Mouse (Mus musculus): ENCODE data around the gene Endov. TPM values are rescaled to one million over a fixed set of nuclear protein-coding genes. Genes with fewer than 3 reads are reported as not detected.
A peak's percentile ranks its signal among the peaks of the same experiment; 100 is the strongest.

Gene Endov
- total RNA-seq, 4 experiments from 2014 or later = 7.2 to 13.2 (median 7.9) TPM

- no peak for DNase-seq (ENCODE audit: low spot score)
These were observed 54.8 kb downstream of the Endov start for GRCm38 (mm10) chr11:119545741-119546495.

DNA sequence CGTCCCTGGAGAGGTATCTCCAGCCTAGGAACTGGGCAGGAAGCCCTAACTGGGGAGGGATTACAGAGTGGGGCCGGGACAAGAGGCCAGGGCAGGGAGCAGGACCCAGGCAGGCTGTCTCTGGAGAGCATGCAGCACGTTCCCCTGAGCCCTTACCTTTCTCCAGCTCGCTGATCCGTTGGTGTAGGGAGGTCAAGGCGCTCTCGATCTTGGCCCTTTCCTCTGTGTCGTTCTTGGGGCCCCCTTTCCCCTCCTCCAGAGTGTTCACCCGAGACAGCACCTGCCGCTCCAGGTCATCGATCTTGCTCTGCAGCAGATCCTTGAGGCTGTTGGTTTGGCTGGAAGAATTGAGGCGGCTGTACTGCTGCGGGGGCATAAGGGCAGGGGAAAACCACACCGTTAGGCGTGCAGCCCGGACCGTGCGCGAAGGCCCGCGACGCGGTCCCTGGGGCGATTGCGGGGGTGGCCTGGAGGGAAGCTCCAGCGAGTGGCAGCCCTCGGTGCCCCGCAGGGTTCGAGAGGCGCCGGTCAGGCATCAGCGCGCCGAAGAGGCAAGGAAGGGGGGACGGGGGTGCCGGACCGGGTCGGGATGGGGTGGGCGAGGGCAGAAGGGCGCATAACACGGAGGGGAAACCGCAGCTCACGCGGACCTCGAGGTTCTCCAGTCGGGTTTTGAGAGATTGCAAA is 55.5 kb downstream of the Endov start:
- peak; percentile 34 for DNase-seq (ENCODE audit: low spot score)

- no peak for DNase-seq (ENCODE audit: low spot score)
These were observed 56.2 kb downstream of the Endov start, which contains the start of gene Nptx1 for GRCm38 (mm10) chr11:119547183-119547921. TSS of gene Nptx1 (minus strand) at chr11:119547753.

DNA sequence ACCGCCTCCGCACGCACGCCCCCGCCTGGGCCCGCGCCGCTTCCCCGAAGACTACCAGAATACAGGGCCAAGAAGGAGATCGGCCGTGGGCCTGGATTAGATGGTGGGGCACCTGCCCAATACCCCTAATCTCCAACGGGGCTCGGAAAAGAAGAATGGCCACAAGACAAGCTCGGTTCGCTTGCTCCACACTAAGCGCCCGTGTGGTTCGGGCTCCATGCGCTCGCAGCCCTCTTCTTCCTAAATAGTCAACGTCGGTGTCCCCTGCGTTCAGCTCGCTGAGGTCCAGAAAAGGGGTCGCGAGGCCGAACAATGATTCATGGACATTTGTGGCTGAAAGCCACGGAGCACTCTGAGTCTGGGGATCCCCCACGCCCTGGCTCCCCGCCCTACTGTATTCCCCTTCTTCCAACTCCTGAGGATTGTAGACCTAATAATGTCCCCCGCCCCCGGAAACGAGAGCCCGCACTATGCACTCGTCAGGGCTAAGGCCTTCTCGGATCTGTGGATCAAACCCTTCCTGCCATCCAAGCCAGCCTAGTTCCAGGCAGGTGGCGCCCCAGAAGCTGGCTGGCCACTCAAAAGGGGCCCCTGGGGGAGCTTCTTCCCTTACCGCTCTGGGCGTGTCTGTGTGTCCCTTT is 56.9 kb downstream of the Endov start:
- DNase-seq (ENCODE audit: low spot score) = no peak

- no peak for DNase-seq (ENCODE audit: low spot score)
These were observed 57.7 kb downstream of the Endov start for GRCm38 (mm10) chr11:119548741-119549370.

DNA sequence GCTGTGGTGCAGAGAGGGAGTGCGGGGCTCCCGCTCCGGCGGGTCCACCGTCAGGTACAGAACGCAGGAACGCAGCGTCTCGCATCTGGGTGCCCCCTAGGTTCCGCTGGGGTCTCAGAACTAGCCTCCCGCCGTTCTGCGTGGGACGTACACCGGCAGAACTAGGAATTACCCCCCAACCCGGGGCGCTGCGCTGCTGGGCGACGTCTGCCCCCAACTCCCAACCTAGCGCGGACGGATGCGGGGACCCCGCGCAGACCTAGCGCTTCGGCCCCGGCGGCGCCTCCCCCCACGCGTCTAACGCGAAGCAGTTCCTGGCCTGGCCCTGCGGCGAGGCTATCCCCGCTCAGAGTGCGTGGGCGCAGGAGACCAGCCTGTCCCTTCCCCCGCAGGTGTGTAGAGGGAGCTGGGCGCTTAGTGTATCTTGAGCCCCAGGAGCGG is 58.2 kb downstream of the Endov start:
- no peak for DNase-seq (ENCODE audit: low spot score)

DNA sequence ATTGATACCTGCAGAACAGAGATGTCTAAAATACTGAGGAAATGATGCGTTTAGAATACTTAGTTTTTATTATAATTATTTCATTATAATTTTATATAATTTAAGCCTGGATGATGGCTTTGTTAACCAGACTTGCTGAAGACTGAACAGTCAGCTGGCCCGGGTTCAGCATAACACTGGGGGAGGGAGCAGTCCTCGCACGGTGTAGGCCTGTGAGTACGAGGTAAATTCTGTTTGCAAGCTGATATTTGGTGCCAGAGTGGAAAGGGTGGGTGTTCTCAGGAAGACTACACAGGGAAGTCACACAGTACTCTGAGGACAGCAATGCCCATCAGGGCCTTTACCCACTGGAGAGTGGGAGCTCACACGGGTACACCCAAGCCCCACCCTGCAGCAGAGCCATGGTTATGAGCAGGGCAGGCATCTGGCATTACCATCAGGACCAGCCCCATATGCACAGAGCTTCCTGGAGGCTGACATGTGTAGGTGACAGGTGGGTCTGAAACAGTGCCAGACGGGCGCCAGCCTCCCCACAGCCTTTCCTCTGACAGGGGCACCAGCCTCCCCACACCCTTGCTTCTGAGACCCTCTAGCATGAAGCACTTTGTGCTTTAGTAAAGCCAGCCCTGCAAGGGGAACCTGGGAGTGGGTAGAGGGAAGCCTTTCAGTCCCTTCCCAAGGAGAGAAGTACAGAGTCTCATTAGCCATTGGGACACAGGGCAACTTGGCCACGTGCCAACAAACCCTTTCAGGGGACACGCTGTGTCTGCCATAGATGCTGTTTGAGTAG is 59.6 kb downstream of the Endov start:
- no peak for DNase-seq (ENCODE audit: low spot score)

- DNase-seq (ENCODE audit: low spot score) = no peak
These were observed 60.3 kb downstream of the Endov start for GRCm38 (mm10) chr11:119551468-119551867.

DNA sequence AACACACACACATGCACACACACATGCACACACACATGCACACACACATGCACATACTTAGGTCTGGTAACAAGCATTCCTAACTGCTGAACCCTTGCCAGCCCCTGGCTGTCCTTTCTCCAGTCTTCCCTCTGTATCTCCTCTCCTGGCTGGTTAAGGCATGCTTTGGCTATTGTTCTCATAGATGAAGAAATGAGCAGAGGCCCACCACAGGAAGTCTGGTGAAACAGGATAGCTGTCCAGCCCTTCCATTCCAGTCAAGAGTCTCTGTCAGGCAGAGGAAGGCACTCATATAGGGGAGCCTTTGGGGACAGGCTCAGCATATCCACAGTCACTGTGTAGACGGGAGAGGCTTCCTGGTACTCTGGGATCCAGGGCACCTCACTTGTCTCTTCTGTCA is 61.2 kb downstream of the Endov start:
- no peak for DNase-seq (ENCODE audit: low spot score)

DNA sequence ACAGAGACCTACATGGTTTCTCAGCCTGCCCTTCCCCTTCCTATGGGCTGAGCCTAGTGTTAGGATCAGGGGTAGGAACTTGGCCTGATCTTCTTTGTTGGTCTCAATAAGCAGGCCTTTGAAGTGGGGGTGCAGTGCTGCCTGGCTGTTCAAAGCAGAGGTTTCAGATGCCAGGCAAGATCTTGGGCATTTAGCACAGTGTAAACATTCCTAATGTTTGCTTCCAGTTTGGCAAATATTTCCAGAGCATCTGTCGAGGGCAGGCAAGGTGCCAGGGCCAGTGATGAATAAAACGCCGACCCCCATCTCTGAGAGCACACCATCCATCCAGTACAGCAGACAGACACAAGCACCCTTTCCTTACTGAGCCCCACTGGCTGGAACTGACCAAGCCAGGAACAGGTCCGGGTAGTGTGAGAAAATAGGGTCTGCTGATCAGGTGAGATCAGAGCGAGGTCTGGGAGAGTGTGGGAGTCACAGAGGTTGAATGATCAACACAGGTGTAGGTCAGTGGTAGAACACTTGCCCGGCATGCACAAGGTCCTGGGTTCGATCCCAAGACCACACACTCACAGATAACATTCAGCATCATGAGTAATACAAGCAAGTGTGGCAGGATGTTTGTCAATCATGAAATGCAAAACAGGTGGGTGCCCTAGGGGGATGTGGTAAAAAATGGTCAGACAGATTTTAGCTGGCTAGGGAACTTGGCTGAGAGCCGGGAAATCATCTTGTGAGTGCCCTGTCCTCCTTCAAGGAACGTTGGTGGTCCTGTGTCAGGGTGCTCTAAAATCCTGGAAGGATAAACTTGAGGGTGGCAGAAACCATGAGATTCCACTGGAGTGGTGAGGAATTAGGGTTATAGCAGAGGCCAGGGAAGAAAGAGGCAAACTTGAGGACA is 62.0 kb downstream of the Endov start:
- no peak for DNase-seq (ENCODE audit: low spot score)

DNA sequence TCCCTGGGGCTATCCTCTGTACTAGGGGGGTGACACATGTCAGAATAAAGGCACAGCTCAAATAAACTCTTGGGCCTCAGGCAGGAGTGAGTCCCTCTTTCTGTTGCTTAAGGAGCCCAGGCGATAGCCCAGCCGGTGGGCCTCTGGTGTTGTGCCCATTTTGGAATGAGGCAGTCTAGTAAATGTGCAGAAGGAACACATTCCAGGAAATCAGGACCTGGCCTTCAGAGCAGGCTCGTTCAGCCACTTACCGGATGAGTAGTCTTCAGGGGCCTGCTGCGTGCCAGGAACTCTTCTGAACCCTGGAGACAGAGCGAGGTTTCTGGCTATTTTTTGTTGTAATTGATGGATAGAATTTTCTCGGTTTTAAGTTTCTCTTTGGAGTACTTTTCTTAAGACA is 63.6 kb downstream of the Endov start:
- DNase-seq (ENCODE audit: low spot score) = no peak

- no peak for DNase-seq (ENCODE audit: low spot score)
These were observed 64.0 kb downstream of the Endov start for GRCm38 (mm10) chr11:119555170-119555569.

- DNase-seq (ENCODE audit: low spot score) = no peak
These were observed 67.1 kb downstream of the Endov start for GRCm38 (mm10) chr11:119557940-119558869.

DNA sequence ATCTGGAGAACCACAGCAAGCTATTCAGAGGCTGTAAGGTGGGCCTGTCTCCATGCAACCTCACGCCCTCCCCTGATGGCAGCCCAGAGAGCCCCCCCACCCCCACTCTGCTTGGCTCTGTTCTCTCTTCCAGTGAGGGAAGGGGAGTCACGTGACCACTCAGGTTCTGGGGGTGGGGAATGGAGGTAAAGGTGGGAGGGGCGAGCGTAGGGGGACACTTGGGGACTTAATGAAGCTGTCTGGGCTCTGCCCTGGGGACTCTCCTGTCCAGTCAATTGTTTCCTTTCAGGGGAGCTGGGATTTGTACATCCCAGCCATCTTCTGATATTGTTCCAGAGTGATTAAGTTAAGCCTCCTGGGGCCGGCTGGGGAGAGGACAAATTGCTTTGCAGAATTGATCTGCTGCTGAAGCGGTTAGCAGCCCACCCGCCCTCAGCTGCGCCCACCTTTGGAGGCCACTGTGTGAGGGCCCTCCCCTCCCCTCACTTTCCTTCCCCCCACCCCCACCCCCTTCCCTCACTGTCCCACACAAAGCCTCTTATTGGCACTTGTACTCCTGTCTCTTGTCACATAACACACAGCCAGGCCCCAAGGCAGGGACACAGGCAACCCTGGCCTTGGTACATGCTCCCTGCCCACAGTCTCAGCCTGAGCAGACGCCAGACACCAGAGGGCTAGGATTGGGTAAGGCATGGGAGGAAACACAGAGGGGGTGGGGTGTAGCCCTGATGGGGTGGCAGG is 67.9 kb downstream of the Endov start:
- no peak for DNase-seq (ENCODE audit: low spot score)

All from heart, adult 8-10 months (tissue).